Mouse (Mus musculus): Measurements from ENCODE around the gene Tmem143. TPM values are rescaled to one million over a fixed set of nuclear protein-coding genes. Genes with fewer than 3 reads are reported as not detected.
A peak's percentile ranks its signal among the peaks of the same experiment; 100 is the strongest.
"Not testable (repeated sequence)": the region's sequence is repeated elsewhere in the genome, so short reads cannot be mapped to it uniquely, and the experiment has no call there.

The Tmem143 gene
- polyA plus RNA-seq, 1 experiment = 21.9 TPM

DNA sequence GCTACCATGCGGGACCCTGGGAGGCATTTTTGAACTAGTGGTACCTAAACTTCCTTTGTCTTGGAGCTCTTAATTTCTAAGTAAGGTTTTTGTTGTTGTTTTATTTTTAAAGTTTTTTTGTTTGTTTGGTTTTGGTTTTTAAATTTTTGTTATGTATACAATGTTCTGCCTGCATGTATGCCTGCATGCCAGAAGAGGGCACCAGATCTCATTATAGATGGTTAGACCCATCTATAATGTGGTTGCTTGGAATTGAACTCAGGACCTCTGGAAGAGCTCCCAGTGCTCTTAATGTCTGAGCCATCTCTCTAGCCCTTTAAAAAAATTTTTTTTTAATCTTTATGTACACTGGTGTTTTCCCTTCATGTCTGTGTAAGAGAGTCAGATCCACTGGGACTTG, 32.9 kb downstream of the Tmem143 start:
- Histone ChIP-seq H3K79me3 (ENCODE audit: low read depth) (peaks cover 2% of the 10 kb centered on the region), H3K27me3 (ENCODE audit: control insufficient read depth, insufficient read depth, insufficient read length) (no peaks in the 10 kb centered on the region), H3K79me2 (ENCODE audit: control insufficient read depth, insufficient read depth) (no peaks in the 10 kb centered on the region), H3ac (ENCODE audit: control insufficient read depth, insufficient read length, low read depth) (no peak overlapping the region), H3K4me3 (ENCODE audit: insufficient read depth, poor library complexity, severe bottlenecking) (no peak overlapping the region), H3K36me3 (ENCODE audit: control insufficient read depth, insufficient read depth) (peaks cover 34% of the 10 kb centered on the region)
- TF ChIP-seq MYOG (IDR thresholded peaks at IDR 0.05; ENCODE audit: control insufficient read depth, extremely low read depth, insufficient read length) = no peak
- TF ChIP-seq MAX (IDR thresholded peaks at IDR 0.05) = no peak
- TF ChIP-seq USF1 (IDR thresholded peaks at IDR 0.05; ENCODE audit: low read depth) = no peak
- TF ChIP-seq CEBPB (IDR thresholded peaks at IDR 0.05; ENCODE audit: low read depth) = no peak

GRCm38 (mm10) chr7:45933766-45934165, 37.0 kb downstream of the Tmem143 start:
- H3K79me3 ChIP-seq (ENCODE audit: low read depth); H3K27me3 ChIP-seq (ENCODE audit: control insufficient read depth, insufficient read depth, insufficient read length); H3ac ChIP-seq (ENCODE audit: control insufficient read depth, insufficient read length, low read depth): not testable (repeated sequence)

GRCm38 (mm10) chr7:45935114-45935513, 38.4 kb downstream of the Tmem143 start:
- no peak overlapping the region for H3ac ChIP-seq (ENCODE audit: control insufficient read depth, insufficient read length, low read depth)
- H3K4me3 ChIP-seq (ENCODE audit: insufficient read depth, poor library complexity, severe bottlenecking) = no peak overlapping the region
- no peaks in the 10 kb centered on the region for H3K79me2 ChIP-seq (ENCODE audit: control insufficient read depth, insufficient read depth)
- peaks cover 11% of the 10 kb centered on the region for H3K36me3 ChIP-seq (ENCODE audit: control insufficient read depth, insufficient read depth)
- no peaks in the 10 kb centered on the region for H3K27me3 ChIP-seq (ENCODE audit: control insufficient read depth, insufficient read depth, insufficient read length)
- TF ChIP-seq CEBPB (IDR thresholded peaks at IDR 0.05; ENCODE audit: low read depth) (no peak), MAX (IDR thresholded peaks at IDR 0.05) (no peak), USF1 (IDR thresholded peaks at IDR 0.05; ENCODE audit: low read depth) (no peak), MYOG (IDR thresholded peaks at IDR 0.05; ENCODE audit: control insufficient read depth, extremely low read depth, insufficient read length) (no peak), CTCF (IDR thresholded peaks at IDR 0.05; ENCODE audit: control insufficient read depth, insufficient read depth, insufficient read length) (peak; percentile 39), MYOD1 (IDR thresholded peaks at IDR 0.05; ENCODE audit: control insufficient read depth, insufficient read length, low read depth) (no peak), FOSL1 (IDR thresholded peaks at IDR 0.05; ENCODE audit: insufficient read depth, low read length, poor library complexity, severe bottlenecking) (no peak)
- no peaks in the 10 kb centered on the region for H3K79me3 ChIP-seq (ENCODE audit: low read depth)

More at GRCm38 (mm10) chr7:45933766-45934165, 37.0 kb downstream of the Tmem143 start:
- H3K4me3 ChIP-seq (ENCODE audit: insufficient read depth, poor library complexity, severe bottlenecking); H3K79me2 ChIP-seq (ENCODE audit: control insufficient read depth, insufficient read depth): not testable (repeated sequence)
- H3K36me3 ChIP-seq (ENCODE audit: control insufficient read depth, insufficient read depth) = peaks cover 11% of the 10 kb centered on the region

DNA sequence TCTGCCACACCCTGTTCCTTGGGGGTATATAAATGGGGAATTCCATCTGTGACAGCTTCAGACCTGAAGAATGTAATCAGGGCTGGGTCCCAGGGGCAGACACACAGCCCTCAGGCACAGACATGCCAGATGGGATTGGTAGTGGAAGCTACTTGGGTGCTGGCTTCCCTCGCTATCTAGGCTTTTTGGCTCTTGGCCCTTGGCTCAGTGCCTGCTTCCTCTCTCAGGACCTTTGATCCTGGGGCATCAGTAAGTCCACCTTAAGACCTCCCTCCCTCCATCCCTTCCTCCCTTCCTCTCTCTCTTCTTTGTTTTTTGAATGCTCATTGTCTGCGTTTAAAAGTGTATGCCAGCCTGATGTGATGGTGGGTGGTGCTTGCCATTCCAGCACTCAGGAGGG, 43.1 kb downstream of the Tmem143 start:
- H3K36me3 ChIP-seq (ENCODE audit: control insufficient read depth, insufficient read depth) = no peaks in the 10 kb centered on the region
- no peak overlapping the region for H3K4me3 ChIP-seq (ENCODE audit: insufficient read depth, poor library complexity, severe bottlenecking)
- no peaks in the 10 kb centered on the region for H3K79me2 ChIP-seq (ENCODE audit: control insufficient read depth, insufficient read depth)
- H3ac ChIP-seq (ENCODE audit: control insufficient read depth, insufficient read length, low read depth) = no peak overlapping the region
- H3K79me3 ChIP-seq (ENCODE audit: low read depth) = no peaks in the 10 kb centered on the region
- TF ChIP-seq MYOG (IDR thresholded peaks at IDR 0.05; ENCODE audit: control insufficient read depth, extremely low read depth, insufficient read length) = no peak
- TF ChIP-seq CTCF (IDR thresholded peaks at IDR 0.05; ENCODE audit: control insufficient read depth, insufficient read depth, insufficient read length) = no peak
- no peak for TF ChIP-seq MAX (IDR thresholded peaks at IDR 0.05)
- no peak for TF ChIP-seq MYOD1 (IDR thresholded peaks at IDR 0.05; ENCODE audit: control insufficient read depth, insufficient read length, low read depth)
- no peaks in the 10 kb centered on the region for H3K27me3 ChIP-seq (ENCODE audit: control insufficient read depth, insufficient read depth, insufficient read length)

DNA sequence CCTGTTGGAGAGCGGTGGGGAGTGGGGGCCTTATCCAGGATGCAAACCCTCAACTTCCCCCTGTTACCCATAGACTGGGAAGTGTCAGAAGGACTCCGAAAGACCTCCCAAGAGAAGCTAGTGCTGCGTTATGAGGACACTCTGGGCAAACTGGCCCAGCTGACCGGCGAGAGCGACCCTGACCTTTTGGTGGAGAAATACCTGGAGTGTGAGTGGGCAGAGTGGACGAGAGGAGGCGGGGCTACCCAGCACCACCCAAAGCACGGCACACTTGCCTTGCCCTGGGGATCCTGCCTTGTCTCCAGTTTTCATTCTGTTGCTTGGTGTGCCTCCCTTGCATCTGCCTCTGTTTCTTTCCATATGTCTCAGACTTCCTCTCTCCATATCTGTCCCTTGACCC, 45.2 kb downstream of the Tmem143 start:
- no peaks in the 10 kb centered on the region for H3K79me2 ChIP-seq (ENCODE audit: control insufficient read depth, insufficient read depth)
- H3ac ChIP-seq (ENCODE audit: control insufficient read depth, insufficient read length, low read depth) = no peak overlapping the region
- no peak for TF ChIP-seq MAX (IDR thresholded peaks at IDR 0.05)
- no peak for TF ChIP-seq MYOD1 (IDR thresholded peaks at IDR 0.05; ENCODE audit: control insufficient read depth, insufficient read length, low read depth)
- no peak for TF ChIP-seq CEBPB (IDR thresholded peaks at IDR 0.05; ENCODE audit: low read depth)
- TF ChIP-seq FOSL1 (IDR thresholded peaks at IDR 0.05; ENCODE audit: insufficient read depth, low read length, poor library complexity, severe bottlenecking) = no peak
- no peak for TF ChIP-seq USF1 (IDR thresholded peaks at IDR 0.05; ENCODE audit: low read depth)
- TF ChIP-seq CTCF (IDR thresholded peaks at IDR 0.05; ENCODE audit: control insufficient read depth, insufficient read depth, insufficient read length) = no peak
- no peak for TF ChIP-seq MYOG (IDR thresholded peaks at IDR 0.05; ENCODE audit: control insufficient read depth, extremely low read depth, insufficient read length)
- H3K4me3 ChIP-seq (ENCODE audit: insufficient read depth, poor library complexity, severe bottlenecking) = no peak overlapping the region
- H3K36me3 ChIP-seq (ENCODE audit: control insufficient read depth, insufficient read depth) = no peaks in the 10 kb centered on the region
- H3K27me3 ChIP-seq (ENCODE audit: control insufficient read depth, insufficient read depth, insufficient read length) = no peaks in the 10 kb centered on the region
- H3K79me3 ChIP-seq (ENCODE audit: low read depth) = no peaks in the 10 kb centered on the region

DNA sequence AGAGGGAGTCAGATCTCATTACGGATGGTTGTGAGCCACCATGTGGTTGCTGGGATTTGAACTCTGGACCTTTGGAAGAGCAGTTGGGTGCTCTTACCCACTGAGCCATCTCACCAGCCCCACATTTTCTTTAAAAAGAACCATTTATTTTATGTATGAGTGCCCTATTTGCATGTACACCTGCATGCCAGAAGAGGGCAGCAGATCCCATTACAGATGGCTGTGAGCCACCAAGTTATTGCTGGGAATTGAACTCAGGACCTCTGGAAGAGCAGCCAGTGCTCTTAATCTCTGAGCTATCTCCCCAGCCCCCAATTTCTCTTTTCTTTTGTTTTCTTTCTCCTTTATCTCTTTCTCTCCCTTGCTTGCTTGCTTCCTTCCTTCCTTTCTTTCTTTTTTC, 46.5 kb downstream of the Tmem143 start:
- H3K36me3 ChIP-seq (ENCODE audit: control insufficient read depth, insufficient read depth); H3K4me3 ChIP-seq (ENCODE audit: insufficient read depth, poor library complexity, severe bottlenecking); H3K79me3 ChIP-seq (ENCODE audit: low read depth); H3ac ChIP-seq (ENCODE audit: control insufficient read depth, insufficient read length, low read depth); H3K27me3 ChIP-seq (ENCODE audit: control insufficient read depth, insufficient read depth, insufficient read length); H3K79me2 ChIP-seq (ENCODE audit: control insufficient read depth, insufficient read depth): not testable (repeated sequence)

DNA sequence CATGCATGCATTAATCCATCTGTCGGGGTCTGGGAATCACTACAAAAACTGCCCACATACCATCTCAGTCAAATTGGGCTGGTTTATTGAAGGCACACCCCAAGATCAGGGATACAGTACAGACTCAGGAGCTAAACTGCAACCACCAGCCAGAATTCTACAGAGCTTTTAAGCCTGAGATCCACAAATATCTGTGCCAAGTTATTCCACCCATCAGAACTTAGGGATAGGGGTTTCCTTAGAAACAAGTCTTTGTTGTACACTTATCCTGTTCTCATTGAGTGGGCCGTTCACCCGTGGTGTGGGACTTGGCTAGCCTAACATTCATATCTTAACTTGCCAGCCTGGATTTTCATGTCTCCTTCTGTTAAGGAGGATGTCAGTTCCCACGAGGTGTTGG, 52.3 kb downstream of the Tmem143 start:
- no peak overlapping the region for H3ac ChIP-seq (ENCODE audit: control insufficient read depth, insufficient read length, low read depth)
- no peaks in the 10 kb centered on the region for H3K27me3 ChIP-seq (ENCODE audit: control insufficient read depth, insufficient read depth, insufficient read length)
- H3K4me3 ChIP-seq (ENCODE audit: insufficient read depth, poor library complexity, severe bottlenecking) = no peak overlapping the region
- no peaks in the 10 kb centered on the region for H3K36me3 ChIP-seq (ENCODE audit: control insufficient read depth, insufficient read depth)
- TF ChIP-seq USF1 (IDR thresholded peaks at IDR 0.05; ENCODE audit: low read depth) (no peak), CTCF (IDR thresholded peaks at IDR 0.05; ENCODE audit: control insufficient read depth, insufficient read depth, insufficient read length) (no peak), MYOD1 (IDR thresholded peaks at IDR 0.05; ENCODE audit: control insufficient read depth, insufficient read length, low read depth) (no peak), CEBPB (IDR thresholded peaks at IDR 0.05; ENCODE audit: low read depth) (no peak), MYOG (IDR thresholded peaks at IDR 0.05; ENCODE audit: control insufficient read depth, extremely low read depth, insufficient read length) (no peak), MAX (IDR thresholded peaks at IDR 0.05) (no peak), FOSL1 (IDR thresholded peaks at IDR 0.05; ENCODE audit: insufficient read depth, low read length, poor library complexity, severe bottlenecking) (no peak)
- H3K79me3 ChIP-seq (ENCODE audit: low read depth) = no peaks in the 10 kb centered on the region
- H3K79me2 ChIP-seq (ENCODE audit: control insufficient read depth, insufficient read depth) = no peaks in the 10 kb centered on the region
